In genomic region chr11:32619257-32619816, GRCm38 (mm10) we compare ENCODE assay signal across 7 mouse cellular contexts. TPM values are rescaled to one million over a fixed set of nuclear protein-coding genes. Genes with fewer than 3 reads are reported as not detected.
A peak's percentile ranks its signal among the peaks of the same experiment; 100 is the strongest.
DNase-seq lines count a peak whose midpoint lies in the region; ATAC-seq and TF ChIP-seq lines count a peak whose summit lies in the region.

No protein-coding gene starts in this region.

- H3K36me3 ChIP-seq in embryonic facial prominence, embryonic 10.5 days (replicated peaks) = no peaks in the 10 kb centered on the region
- 0 out of 2 replicates have a peak, but pooled peaks cover 7% of the 10 kb centered on the region for H3K36me3 ChIP-seq in heart, postnatal 0 days (replicated peaks; ENCODE audit: control insufficient read depth, insufficient read depth, low read length)
- H3K36me3 ChIP-seq in megakaryocyte, embryonic 14.5 days (replicated peaks; ENCODE audit: low read length) = peaks cover 95% of the 10 kb centered on the region

- H3K4me2 ChIP-seq in heart, postnatal 0 days (ENCODE audit: low read depth, low read length) = no peak overlapping the region

- TF ChIP-seq CTCF in heart, postnatal 0 days (IDR thresholded peaks at IDR 0.05; ENCODE audit: low read depth) = no peak

- H3K27ac ChIP-seq in embryonic facial prominence, embryonic 10.5 days (replicated peaks) = peak overlapping the region; percentile 83
- H3K27ac ChIP-seq in heart, postnatal 0 days (ENCODE audit: low read depth) = peak overlapping the region; percentile 90

- WGBS in embryonic facial prominence, embryonic 10.5 days = 46% methylated on average over 8 of the region's 8 CpGs
- WGBS in heart, postnatal 0 days = 10% methylated on average over 8 of the region's 8 CpGs

- peak; percentile 83 for TF ChIP-seq EP300 in heart, postnatal 0 days (IDR thresholded peaks at IDR 0.05; ENCODE audit: low read depth)

- peak overlapping the region; percentile 34; the same call in 1 of the 2 replicates for H3K4me3 ChIP-seq in embryonic facial prominence, embryonic 10.5 days
- H3K4me3 ChIP-seq in heart, postnatal 0 days (ENCODE audit: low read depth, low read length) = no peak overlapping the region
- H3K4me3 ChIP-seq in megakaryocyte, embryonic 14.5 days (replicated peaks) = peak overlapping the region; percentile 82

- H3K9ac ChIP-seq in heart, postnatal 0 days (replicated peaks; ENCODE audit: low read depth, low read length) = no peak overlapping the region

- no peaks in the 10 kb centered on the region for H3K9me3 ChIP-seq in embryonic facial prominence, embryonic 10.5 days
- H3K9me3 ChIP-seq in heart, postnatal 0 days (replicated peaks; ENCODE audit: control insufficient read depth, low read length) = no peaks in the 10 kb centered on the region
- H3K9me3 ChIP-seq in megakaryocyte, embryonic 14.5 days = no peaks in the 10 kb centered on the region

- peaks cover 57% of the 10 kb centered on the region for H3K4me1 ChIP-seq in embryonic facial prominence, embryonic 10.5 days
- H3K4me1 ChIP-seq in heart, postnatal 0 days (ENCODE audit: control insufficient read depth, insufficient read depth) = peaks cover 14% of the 10 kb centered on the region
- peaks cover 67% of the 10 kb centered on the region for H3K4me1 ChIP-seq in megakaryocyte, embryonic 14.5 days

- DNase-seq in 3T3-L1 (ENCODE audit: low read depth, low spot score) = peak; percentile 38
- DNase-seq in A20 (ENCODE audit: low read depth, low spot score) = peak; percentile 68
- DNase-seq in embryonic facial prominence, embryonic 10.5 days (ENCODE audit: low spot score) = peak; percentile 61
- DNase-seq in heart, postnatal 0 days (ENCODE audit: low spot score) = peak; percentile 97
- DNase-seq in kidney, postnatal 36 days = peak; percentile 70 to 76
- no peak for DNase-seq in retina, postnatal 1 day

- ATAC-seq in heart, postnatal 0 days (ENCODE audit: insufficient read depth, low read depth) = peak; percentile 94

- no peaks in the 10 kb centered on the region for H3K27me3 ChIP-seq in embryonic facial prominence, embryonic 10.5 days (replicated peaks; ENCODE audit: low read depth, poor library complexity, severe bottlenecking)
- no peaks in the 10 kb centered on the region for H3K27me3 ChIP-seq in heart, postnatal 0 days (ENCODE audit: control insufficient read depth, insufficient read depth, low read length)
- no peaks in the 10 kb centered on the region for H3K27me3 ChIP-seq in megakaryocyte, embryonic 14.5 days (replicated peaks)

RNA-seq across cellular contexts. Expression of gene Fbxw11, which starts 23.2 kb away (rescaled TPM):
- polyA plus RNA-seq in embryonic facial prominence, embryonic 10.5 days (2016; fragmentation: Nextera tagmentation; extraction: Ambion mirVana) = 88.8 and 93.2 TPM in 2 replicates
- total RNA-seq in heart, postnatal 0 days (2014; rRNA removed; ENCODE audit: low replicate concordance) = 58.3 and 80.4 TPM in 2 replicates
- 40.5 and 45.9 TPM in 2 replicates for polyA plus RNA-seq in heart, postnatal 0 days (2015; fragmentation: Nextera tagmentation; extraction: Ambion mirVana)
- 2.9 and 13.1 TPM in 2 replicates for polyA plus RNA-seq in megakaryocyte, embryonic 14.5 days (2012; ENCODE audit: insufficient read depth, low replicate concordance)
